Mouse (Mus musculus) lung, postnatal 25 days (tissue): ENCODE data around the gene Dyrk3.

Source experiments
- DNase-seq: peaks from one replicate; pipeline ENCODE4 v3.0.0; 2022; ENCODE audit warnings: low spot score

The Dyrk3 gene

DNA sequence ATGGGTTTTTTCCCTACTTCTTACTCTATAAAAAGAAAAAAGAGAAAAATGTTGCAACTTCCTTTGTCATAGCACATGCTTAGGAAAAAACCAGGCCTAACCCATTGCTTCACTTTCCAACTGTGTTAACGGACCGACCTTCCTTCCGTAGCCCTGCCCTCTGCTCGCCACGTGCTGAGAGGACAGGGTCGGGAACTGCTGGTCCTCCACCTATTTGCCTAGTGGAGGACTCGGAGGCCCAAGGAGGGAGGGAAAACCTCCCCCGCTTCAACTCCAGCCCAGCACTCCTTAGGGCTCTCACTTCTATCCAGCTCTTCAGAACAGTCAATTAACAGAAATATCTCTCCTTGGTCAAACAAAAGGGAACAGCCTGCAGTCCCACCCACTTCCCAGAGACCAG, 53.9 kb downstream of the Dyrk3 start:
- DNase-seq = peak; percentile 78

- DNase-seq = no peak
Measured at GRCm38 (mm10) chr1:131083609-131084008, 54.5 kb downstream of the Dyrk3 start.

DNA sequence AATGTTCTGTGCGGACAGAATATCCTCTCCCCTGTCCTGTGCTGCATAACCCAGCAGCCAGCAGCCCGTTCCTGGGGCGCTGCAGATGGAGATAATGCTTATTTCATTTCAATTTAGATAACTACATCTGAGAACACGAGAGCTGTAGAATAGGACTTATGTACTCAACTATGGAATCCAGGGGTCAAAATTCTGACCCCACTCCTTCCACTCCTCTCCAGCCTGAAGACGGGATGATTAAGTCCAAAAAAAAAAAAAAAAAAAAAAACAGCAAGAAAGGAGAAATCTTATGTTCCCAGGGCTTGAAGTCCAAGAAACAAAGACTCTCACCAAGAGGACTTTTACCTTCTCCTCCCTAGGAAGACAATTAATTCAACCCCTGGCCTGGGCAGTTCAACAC, 55.0 kb downstream of the Dyrk3 start:
- DNase-seq = no peak

DNA sequence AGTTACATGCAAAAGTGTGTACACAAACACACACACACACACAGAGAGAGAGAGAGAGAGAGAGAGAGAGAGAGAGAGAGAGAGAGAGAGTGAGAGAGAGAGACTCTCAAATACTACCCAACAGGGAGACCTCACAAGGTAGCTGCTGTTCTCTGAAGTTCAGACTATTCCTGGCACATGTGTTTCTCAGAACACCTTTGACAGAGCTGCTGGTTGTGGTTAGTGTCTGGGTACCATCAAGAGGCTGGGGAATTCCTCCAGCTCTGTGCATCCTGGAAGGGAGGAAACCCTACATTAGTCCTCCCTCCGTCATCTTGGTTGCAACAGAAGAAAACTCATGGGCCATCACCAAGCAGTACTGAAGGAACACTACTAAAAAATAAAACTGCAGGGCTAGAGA, 57.5 kb downstream of the Dyrk3 start:
- DNase-seq = no peak

GRCm38 (mm10) chr1:131079762-131080161, 58.4 kb downstream of the Dyrk3 start:
- no peak for DNase-seq

DNA sequence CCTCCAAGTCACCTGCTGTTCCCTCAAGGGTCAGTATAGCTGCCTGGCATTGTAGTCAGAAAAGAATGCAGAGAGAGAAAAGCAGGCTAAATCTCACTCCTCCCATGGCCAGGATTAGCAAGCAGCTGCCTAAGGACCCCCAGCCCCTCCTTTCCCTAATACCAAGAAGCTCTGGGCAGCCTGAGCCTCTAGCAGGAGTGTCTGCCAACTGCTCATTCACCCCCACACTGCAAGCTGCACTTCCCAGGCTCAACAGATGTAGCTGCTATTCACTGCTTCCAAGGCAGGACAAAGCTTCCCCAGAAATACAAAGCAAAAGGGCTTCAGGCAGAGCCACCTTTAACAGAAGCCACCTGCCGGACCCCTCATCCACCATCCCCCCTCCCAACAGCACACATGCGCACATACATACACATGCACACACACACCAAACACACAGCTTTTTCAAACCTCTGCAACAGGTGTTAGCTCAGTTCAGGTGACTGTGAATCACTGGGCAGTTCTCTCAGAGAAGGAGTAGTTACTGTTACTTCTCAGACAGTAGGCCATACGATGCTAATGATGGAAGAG, 59.3 kb downstream of the Dyrk3 start:
- DNase-seq = no peak
